Mouse (Mus musculus) thymus, postnatal 10 days (tissue): ENCODE data around the gene Ifnk.

Experiments
- DNase-seq, 2 experiments: peaks; one replicate each; pipeline ENCODE4 v3.0.0; 2021; ENCODE audit warnings: low spot score in 2 of 2

Gene Ifnk

GRCm38 (mm10) chr4:35151756-35152155 is at the start of gene Ifnk:
Ifnk (plus strand) TSS chr4:35152056.
- no peak for DNase-seq

GRCm38 (mm10) chr4:35105115-35105773 is 46.6 kb upstream of the Ifnk start:
- no peak for DNase-seq

- DNase-seq = no peak
Observed at GRCm38 (mm10) chr4:35112452-35112851, 39.4 kb upstream of the Ifnk start.

GRCm38 (mm10) chr4:35113516-35114248 is 38.2 kb upstream of the Ifnk start:
- DNase-seq = no peak

- no peak for DNase-seq
Observed at GRCm38 (mm10) chr4:35114950-35115349, 36.9 kb upstream of the Ifnk start.

GRCm38 (mm10) chr4:35115933-35116332 is 35.9 kb upstream of the Ifnk start:
- DNase-seq = no peak

GRCm38 (mm10) chr4:35117144-35117543 is 34.7 kb upstream of the Ifnk start:
- DNase-seq = no peak

GRCm38 (mm10) chr4:35118851-35119250 is 33.0 kb upstream of the Ifnk start:
- no peak for DNase-seq

GRCm38 (mm10) chr4:35120159-35120558 is 31.7 kb upstream of the Ifnk start:
- no peak for DNase-seq

- no peak for DNase-seq
Observed at GRCm38 (mm10) chr4:35120575-35120974, 31.3 kb upstream of the Ifnk start.

- DNase-seq = no peak
Observed at GRCm38 (mm10) chr4:35121060-35121459, 30.8 kb upstream of the Ifnk start.

- no peak for DNase-seq
Observed at GRCm38 (mm10) chr4:35123087-35123486, 28.8 kb upstream of the Ifnk start.

- DNase-seq = no peak
Observed at GRCm38 (mm10) chr4:35124027-35124426, 27.8 kb upstream of the Ifnk start.

- DNase-seq = no peak
Observed at GRCm38 (mm10) chr4:35125299-35125777, 26.5 kb upstream of the Ifnk start.

- no peak for DNase-seq
Observed at GRCm38 (mm10) chr4:35126776-35127175, 25.1 kb upstream of the Ifnk start.

- no peak for DNase-seq
Observed at GRCm38 (mm10) chr4:35127759-35128158, 24.1 kb upstream of the Ifnk start.

GRCm38 (mm10) chr4:35130411-35130948 is 21.4 kb upstream of the Ifnk start:
- DNase-seq = no peak

- DNase-seq = no peak
Observed at GRCm38 (mm10) chr4:35131592-35131991, 20.3 kb upstream of the Ifnk start.

- no peak for DNase-seq
Observed at GRCm38 (mm10) chr4:35133411-35133810, 18.4 kb upstream of the Ifnk start.

GRCm38 (mm10) chr4:35134846-35135611 is 16.8 kb upstream of the Ifnk start:
- no peak for DNase-seq

GRCm38 (mm10) chr4:35135806-35136205 is 16.1 kb upstream of the Ifnk start:
- no peak for DNase-seq

- DNase-seq = no peak
Observed at GRCm38 (mm10) chr4:35136996-35137395, 14.9 kb upstream of the Ifnk start.
